In genomic region chr5:29487321-29487720, GRCm38 (mm10) we compare ENCODE assay signal across 30 mouse cellular contexts. TPM values are rescaled to one million over a fixed set of nuclear protein-coding genes. Genes with fewer than 3 reads are reported as not detected.
DNase-seq lines count a peak whose midpoint lies in the region; ATAC-seq and TF ChIP-seq lines count a peak whose summit lies in the region.
"Had no signal": no experiment of that assay in that cellular context is flagged by ENCODE, and none has a peak within 500 bp of the region (broad histone marks: within the 10 kb centered on the region; RNA-seq: fewer than 3 reads in every experiment).

No protein-coding gene starts in this region.

- no peak for TF ChIP-seq CTCF in hindbrain, postnatal 0 days (IDR thresholded peaks at IDR 0.05; ENCODE audit: low read depth)

- peaks cover 98% of the 10 kb centered on the region for H3K27me3 ChIP-seq in hindbrain, embryonic 10.5 days (ENCODE audit: insufficient read depth, poor library complexity, severe bottlenecking)
- peaks cover 68% of the 10 kb centered on the region for H3K27me3 ChIP-seq in hindbrain, postnatal 0 days (ENCODE audit: insufficient read depth, low read length)
- H3K27me3 ChIP-seq in midbrain, embryonic 11.5 days (ENCODE audit: control insufficient read depth, insufficient read depth, low read length), result peaks cover 83% of the 10 kb centered on the region
- H3K27me3 ChIP-seq in midbrain, embryonic 16.5 days (ENCODE audit: control insufficient read depth, insufficient read depth, low read depth, low read length), result peaks cover 66% of the 10 kb centered on the region
- H3K27me3 ChIP-seq in embryonic facial prominence, embryonic 10.5 days (replicated peaks; ENCODE audit: low read depth, poor library complexity, severe bottlenecking), result peaks cover 100% of the 10 kb centered on the region

- no peaks in the 10 kb centered on the region for H3K36me3 ChIP-seq in hindbrain, embryonic 10.5 days
- H3K36me3 ChIP-seq in hindbrain, postnatal 0 days (ENCODE audit: insufficient read depth, low read length), result no peaks in the 10 kb centered on the region
- no peaks in the 10 kb centered on the region for H3K36me3 ChIP-seq in midbrain, embryonic 11.5 days (ENCODE audit: control insufficient read depth, insufficient read depth, low read length)
- no peaks in the 10 kb centered on the region for H3K36me3 ChIP-seq in midbrain, embryonic 16.5 days (ENCODE audit: control insufficient read depth, insufficient read depth, low read length)
- no peaks in the 10 kb centered on the region for H3K36me3 ChIP-seq in embryonic facial prominence, embryonic 10.5 days (replicated peaks)
- H3K36me3 ChIP-seq: embryonic facial prominence, embryonic 13.5 days; heart, embryonic 15.5 days had no signal

- ATAC-seq in hindbrain, postnatal 0 days, result no peak
- no peak for ATAC-seq in midbrain, embryonic 11.5 days (ENCODE audit: low FRiP score)
- no peak for ATAC-seq in midbrain, embryonic 16.5 days
- ATAC-seq: activated CD4-positive, CD25-positive, alpha-beta regulatory T cell, adult 4 months; forebrain, embryonic 13.5 days; forebrain, embryonic 16.5 days had no signal

- H3K9me3 ChIP-seq in hindbrain, embryonic 10.5 days, result no peaks in the 10 kb centered on the region
- H3K9me3 ChIP-seq in hindbrain, postnatal 0 days (ENCODE audit: low read length), result no peaks in the 10 kb centered on the region
- H3K9me3 ChIP-seq in midbrain, embryonic 11.5 days (ENCODE audit: control insufficient read depth, low read length), result no peaks in the 10 kb centered on the region
- H3K9me3 ChIP-seq in midbrain, embryonic 16.5 days (replicated peaks; ENCODE audit: control insufficient read depth, low read length, poor library complexity, severe bottlenecking), result no peaks in the 10 kb centered on the region
- no peaks in the 10 kb centered on the region for H3K9me3 ChIP-seq in embryonic facial prominence, embryonic 10.5 days
- H3K9me3 ChIP-seq: embryonic facial prominence, embryonic 13.5 days; forebrain, embryonic 13.5 days; heart, embryonic 15.5 days had no signal

- 15% methylated on average over 13 of the region's 13 CpGs for WGBS in hindbrain, embryonic 10.5 days
- WGBS in hindbrain, postnatal 0 days, result 16% methylated on average over 13 of the region's 13 CpGs
- 13% methylated on average over 13 of the region's 13 CpGs for WGBS in midbrain, embryonic 11.5 days
- WGBS in midbrain, embryonic 16.5 days, result 9% methylated on average over 13 of the region's 13 CpGs
- WGBS in embryonic facial prominence, embryonic 10.5 days, result 13% methylated on average over 13 of the region's 13 CpGs

- intact Hi-C loops in left cerebral cortex, postnatal 25 days (cut with DNase I), result no loop called here

- DNase-seq in embryo, embryonic 10.5 days (ENCODE audit: low spot score), result peak; percentile 27
- no peak for DNase-seq in embryo, embryonic 9.5 days (ENCODE audit: extremely low spot score)
- peak; percentile 21 for DNase-seq in hindbrain, embryonic 10.5 days (ENCODE audit: low spot score)
- no peak for DNase-seq in hindbrain, postnatal 0 days (ENCODE audit: low spot score)
- DNase-seq in midbrain, embryonic 11.5 days (ENCODE audit: low spot score, missing footprints), result peak; percentile 91
- peak; percentile 34 for DNase-seq in embryonic facial prominence, embryonic 10.5 days (ENCODE audit: low spot score)
- no peak for DNase-seq in left cerebral cortex, postnatal 25 days (ENCODE audit: low spot score in 2 of 2)
- DNase-seq: adrenal gland, adult 8-10 months; adrenal gland, postnatal 25 days; cerebellum, adult 11-12 months; cerebellum, adult 8-10 months; cerebellum, postnatal 36 days; gastrocnemius, adult 2 months; gastrocnemius, postnatal 14 days; heart, adult 11 months; heart, postnatal 10 days; heart, postnatal 36 days had no signal

- no peak overlapping the region for H3K4me3 ChIP-seq in hindbrain, embryonic 10.5 days
- no peak overlapping the region for H3K4me3 ChIP-seq in hindbrain, postnatal 0 days (ENCODE audit: low read length)
- no peak overlapping the region for H3K4me3 ChIP-seq in midbrain, embryonic 11.5 days (ENCODE audit: low read depth, low read length)
- no peak overlapping the region for H3K4me3 ChIP-seq in midbrain, embryonic 16.5 days (ENCODE audit: low read depth, low read length)
- H3K4me3 ChIP-seq in embryonic facial prominence, embryonic 10.5 days, result no peak overlapping the region
- H3K4me3 ChIP-seq: embryonic facial prominence, embryonic 13.5 days; erythroblast, embryonic 14.5 days; forebrain, embryonic 13.5 days; gastrocnemius, adult 2 months; heart, embryonic 15.5 days had no signal

- no peak overlapping the region for H3K27ac ChIP-seq in hindbrain, embryonic 10.5 days
- no peak overlapping the region for H3K27ac ChIP-seq in hindbrain, postnatal 0 days
- H3K27ac ChIP-seq in midbrain, embryonic 11.5 days (ENCODE audit: low read depth, low read length), result no peak overlapping the region
- H3K27ac ChIP-seq in midbrain, embryonic 16.5 days (ENCODE audit: low read length), result no peak overlapping the region
- H3K27ac ChIP-seq in embryonic facial prominence, embryonic 10.5 days (replicated peaks), result no peak overlapping the region
- H3K27ac ChIP-seq: embryonic facial prominence, embryonic 13.5 days; forebrain, embryonic 13.5 days; gastrocnemius, adult 2 months; heart, embryonic 15.5 days; hindbrain, embryonic 14.5 days had no signal

- peaks cover 9% of the 10 kb centered on the region; the same call in 1 of the 2 replicates for H3K4me1 ChIP-seq in hindbrain, embryonic 10.5 days (replicated peaks)
- no peaks in the 10 kb centered on the region for H3K4me1 ChIP-seq in hindbrain, postnatal 0 days (ENCODE audit: insufficient read depth, low read length)
- no peaks in the 10 kb centered on the region for H3K4me1 ChIP-seq in midbrain, embryonic 11.5 days (ENCODE audit: control insufficient read depth, insufficient read depth, low read length)
- H3K4me1 ChIP-seq in midbrain, embryonic 16.5 days (ENCODE audit: control insufficient read depth, insufficient read depth, low read length), result no peaks in the 10 kb centered on the region
- H3K4me1 ChIP-seq in embryonic facial prominence, embryonic 10.5 days, result 0 out of 2 replicates have a peak, but pooled peaks cover 6% of the 10 kb centered on the region

- no peak overlapping the region for H3K4me2 ChIP-seq in hindbrain, postnatal 0 days (ENCODE audit: low read depth, low read length)
- H3K4me2 ChIP-seq in midbrain, embryonic 11.5 days, result no peak overlapping the region
- H3K4me2 ChIP-seq in midbrain, embryonic 16.5 days (ENCODE audit: low read length), result no peak overlapping the region
- H3K4me2 ChIP-seq: embryonic facial prominence, embryonic 13.5 days; forebrain, embryonic 13.5 days; heart, embryonic 11.5 days; heart, embryonic 15.5 days; hindbrain, embryonic 14.5 days had no signal

- H3K9ac ChIP-seq in hindbrain, postnatal 0 days (replicated peaks; ENCODE audit: low read length), result no peak overlapping the region
- no peak overlapping the region for H3K9ac ChIP-seq in midbrain, embryonic 11.5 days (ENCODE audit: low read length)
- no peak overlapping the region for H3K9ac ChIP-seq in midbrain, embryonic 16.5 days (ENCODE audit: low read depth, low read length)
- H3K9ac ChIP-seq: embryonic facial prominence, embryonic 13.5 days; forebrain, embryonic 13.5 days; heart, embryonic 15.5 days; hindbrain, embryonic 14.5 days had no signal

RNA-seq across cellular contexts. Expression of gene Mnx1, which starts 9.1 kb away (rescaled TPM):
- 0.06 and 0.16 TPM in 2 replicates for polyA plus RNA-seq in hindbrain, embryonic 10.5 days (2016; fragmentation: Nextera tagmentation; extraction: Ambion mirVana)
- total RNA-seq in hindbrain, postnatal 0 days (2014; rRNA removed), result 0.16 TPM in 1 of 2 replicates, not detected in the other
- polyA plus RNA-seq in hindbrain, postnatal 0 days (2015; fragmentation: Nextera tagmentation; extraction: Ambion mirVana), result 0.09 TPM in 1 of 2 replicates, not detected in the other
- polyA plus RNA-seq in midbrain, embryonic 11.5 days (2014; fragmentation: Nextera tagmentation; extraction: Ambion mirVana), result not detected in 2 replicates
- not detected in 2 replicates for polyA plus RNA-seq in midbrain, embryonic 16.5 days (2015; fragmentation: Nextera tagmentation; extraction: Ambion mirVana)
- not detected in 2 replicates for polyA plus RNA-seq in embryonic facial prominence, embryonic 10.5 days (2016; fragmentation: Nextera tagmentation; extraction: Ambion mirVana)
- total RNA-seq in left cerebral cortex, postnatal 25 days (2021), result not detected
- total RNA-seq: adrenal gland, adult 8-10 months; adrenal gland, postnatal 25 days; gastrocnemius, adult 2 months; gastrocnemius, postnatal 14 days; gastrocnemius, postnatal 4 days; heart, adult 8-10 months; heart, postnatal 10 days; heart, postnatal 36 days had no signal
- polyA plus RNA-seq: activated CD4-positive, CD25-positive, alpha-beta regulatory T cell, adult 4 months; cortical plate, adult 2 months; embryonic facial prominence, embryonic 13.5 days; erythroblast, embryonic 14.5 days; forebrain, embryonic 13.5 days; forebrain, embryonic 16.5 days; frontal cortex, adult 2 months; heart, embryonic 11.5 days; heart, embryonic 15.5 days had no signal

RNA-seq across cellular contexts. Expression of gene Nom1, which starts 52.9 kb away (rescaled TPM):
- polyA plus RNA-seq in hindbrain, embryonic 10.5 days (2016; fragmentation: Nextera tagmentation; extraction: Ambion mirVana), result 22.4 and 32.8 TPM in 2 replicates
- 7.4 and 24.3 TPM in 2 replicates for total RNA-seq in hindbrain, postnatal 0 days (2014; rRNA removed)
- 14.0 and 16.5 TPM in 2 replicates for polyA plus RNA-seq in hindbrain, postnatal 0 days (2015; fragmentation: Nextera tagmentation; extraction: Ambion mirVana)
- polyA plus RNA-seq in midbrain, embryonic 11.5 days (2014; fragmentation: Nextera tagmentation; extraction: Ambion mirVana), result 26.4 and 32.1 TPM in 2 replicates
- 21.1 and 21.3 TPM in 2 replicates for polyA plus RNA-seq in midbrain, embryonic 16.5 days (2015; fragmentation: Nextera tagmentation; extraction: Ambion mirVana)
- polyA plus RNA-seq in embryonic facial prominence, embryonic 10.5 days (2016; fragmentation: Nextera tagmentation; extraction: Ambion mirVana), result 35.8 and 36.4 TPM in 2 replicates
- total RNA-seq in left cerebral cortex, postnatal 25 days (2021), result 10 to 100 TPM; 19.2 to 24.8 TPM

Comparison
In these comparisons a context has a peak if more than half of its experiments do, and no peak if none do; other contexts are left out.
1. DNase-seq: peak in embryo, embryonic 10.5 days (single experiment), hindbrain, embryonic 10.5 days (single experiment), midbrain, embryonic 11.5 days (single experiment) and embryonic facial prominence, embryonic 10.5 days (single experiment); none in embryo, embryonic 9.5 days (single experiment), hindbrain, postnatal 0 days (single experiment) and left cerebral cortex, postnatal 25 days (0 of 2).